Mouse (Mus musculus) c-Kit-positive CD71-positive TER-119-positive erythroid progenitor cells, embryonic 14.5 days (primary cell): Measurements from ENCODE around the gene Acta2.
"Not testable (repeated sequence)": the region's sequence is repeated elsewhere in the genome, so short reads cannot be mapped to it uniquely, and the experiment has no call there.

ENCODE experiments used
- DNase-seq: peaks from one replicate; pipeline ENCODE4 v3.0.0-alpha.2; 2013; ENCODE audit warnings: low spot score

Gene Acta2

GRCm38 (mm10) chr19:34220732-34221380 is 34.5 kb downstream of the Acta2 start:
- no peak for DNase-seq

GRCm38 (mm10) chr19:34219260-34219968 is 36.0 kb downstream of the Acta2 start:
- no peak for DNase-seq

- no peak for DNase-seq
These were observed 37.6 kb downstream of the Acta2 start for GRCm38 (mm10) chr19:34217761-34218160.

GRCm38 (mm10) chr19:34216956-34217355 is 38.4 kb downstream of the Acta2 start:
- DNase-seq, result no peak

- DNase-seq, result no peak
These were observed 41.3 kb downstream of the Acta2 start for GRCm38 (mm10) chr19:34214136-34214535.

GRCm38 (mm10) chr19:34213251-34213645 is 42.1 kb downstream of the Acta2 start:
- DNase-seq, result no peak

- no peak for DNase-seq
These were observed 42.7 kb downstream of the Acta2 start for GRCm38 (mm10) chr19:34212489-34213250.

- no peak for DNase-seq
These were observed 44.5 kb downstream of the Acta2 start for GRCm38 (mm10) chr19:34210841-34211240.

GRCm38 (mm10) chr19:34209930-34210581 is 45.3 kb downstream of the Acta2 start:
- DNase-seq, result no peak

GRCm38 (mm10) chr19:34209031-34209430 is 46.4 kb downstream of the Acta2 start:
- no peak for DNase-seq

- DNase-seq, result no peak
These were observed 48.5 kb downstream of the Acta2 start for GRCm38 (mm10) chr19:34206760-34207440.

- DNase-seq, result not testable (repeated sequence)
These were observed 49.3 kb downstream of the Acta2 start for GRCm38 (mm10) chr19:34206128-34206527.

GRCm38 (mm10) chr19:34202668-34203067 is 52.7 kb downstream of the Acta2 start:
- no peak for DNase-seq

GRCm38 (mm10) chr19:34199488-34199887 is 55.9 kb downstream of the Acta2 start:
- no peak for DNase-seq

- no peak for DNase-seq
These were observed 56.5 kb downstream of the Acta2 start for GRCm38 (mm10) chr19:34198901-34199300.

- DNase-seq, result no peak
These were observed 57.3 kb downstream of the Acta2 start for GRCm38 (mm10) chr19:34198066-34198465.

- DNase-seq, result no peak
These were observed 60.4 kb downstream of the Acta2 start for GRCm38 (mm10) chr19:34195031-34195430.

- no peak for DNase-seq
These were observed 61.2 kb downstream of the Acta2 start for GRCm38 (mm10) chr19:34194132-34194745.

GRCm38 (mm10) chr19:34193683-34194082 is 61.7 kb downstream of the Acta2 start:
- no peak for DNase-seq

- DNase-seq, result peak; percentile 16
These were observed 62.2 kb downstream of the Acta2 start for GRCm38 (mm10) chr19:34193149-34193548.
